Mouse (Mus musculus) myocyte (in vitro differentiated cells): ENCODE measurements at regions not wholly inside any gene's neighbourhood (a gene's known extent, or its start where the extent isn't known, plus 50 kb on each side); places are given as distances from the start of the nearest gene placed in this dataset.

Experiments
- H3K27me3 ChIP-seq: one replicate; pipeline ENCODE4 v1.6.1; 2011; ENCODE audit not compliant: control insufficient read depth, insufficient read depth, insufficient read length
- H3K36me3 ChIP-seq: one replicate; pipeline ENCODE4 v1.6.1; 2011; ENCODE audit not compliant: control insufficient read depth, insufficient read depth
- H3K4me2 ChIP-seq: one replicate; pipeline ENCODE4 v1.6.1; 2011; ENCODE audit warnings: low read depth, control low read depth
- H3K4me3 ChIP-seq: one replicate; pipeline ENCODE4 v1.5.1; 2011; ENCODE audit warnings: mild to moderate bottlenecking, control low read depth, moderate library complexity
- H3K79me2 ChIP-seq: one replicate; pipeline ENCODE4 v1.6.1; 2011; ENCODE audit not compliant: control insufficient read depth, insufficient read depth
- H3ac ChIP-seq: one replicate; pipeline ENCODE4 v1.6.1; 2011; ENCODE audit not compliant: control insufficient read depth, insufficient read length
- CEBPB ChIP-seq: IDR thresholded peaks from 2 replicates; pipeline ENCODE4 v1.6.1; 2011; ENCODE audit warnings: mild to moderate bottlenecking, moderate library complexity; ENCODE audit not compliant: poor library complexity, insufficient read depth, severe bottlenecking
- E2F4 ChIP-seq: IDR thresholded peaks from one replicate; pipeline ENCODE4 v1.6.1; 2011; ENCODE audit warnings: mild to moderate bottlenecking, control low read depth, moderate library complexity; ENCODE audit not compliant: insufficient read depth
- MAX ChIP-seq: IDR thresholded peaks from one replicate; pipeline ENCODE4 v1.6.1; 2011; ENCODE audit warnings: low read depth, mild to moderate bottlenecking, control low read depth
- MYOD1 ChIP-seq, 3 experiments: IDR thresholded peaks; one replicate each; pipeline ENCODE4 v1.6.1; 2011; ENCODE audit warnings: control low read depth in 2 of 3, low read depth in 2 of 3, mild to moderate bottlenecking in 2 of 3, moderate library complexity in 1 of 3; ENCODE audit not compliant: insufficient read length in 2 of 3, control insufficient read depth in 1 of 3
- MYOG ChIP-seq, 3 experiments: IDR thresholded peaks; one replicate each; pipeline ENCODE4 v1.6.1; 2011; ENCODE audit warnings: control low read depth in 2 of 3, low read depth in 2 of 3, mild to moderate bottlenecking in 2 of 3; ENCODE audit not compliant: insufficient read length in 2 of 3, control insufficient read depth in 1 of 3, insufficient read depth in 1 of 3
- POLR2A ChIP-seq: IDR thresholded peaks from one replicate; pipeline ENCODE4 v1.6.1; 2011; ENCODE audit warnings: low read depth, mild to moderate bottlenecking, control low read depth, moderate library complexity; ENCODE audit not compliant: insufficient read length
- POLR2AphosphoS2 ChIP-seq: IDR thresholded peaks from one replicate; pipeline ENCODE4 v1.6.1; 2011; ENCODE audit warnings: low read depth, control low read depth; ENCODE audit not compliant: insufficient read length
- REST ChIP-seq: IDR thresholded peaks from one replicate; pipeline ENCODE4 v1.6.1; 2011; ENCODE audit warnings: mild to moderate bottlenecking, control low read depth, moderate library complexity; ENCODE audit not compliant: insufficient read depth, insufficient read length
- SRF ChIP-seq: IDR thresholded peaks from one replicate; pipeline ENCODE4 v1.6.1; 2011; ENCODE audit warnings: low read depth; ENCODE audit not compliant: control insufficient read depth, insufficient read length
- TCF12 ChIP-seq: IDR thresholded peaks from one replicate; pipeline ENCODE4 v1.6.1; 2011; ENCODE audit warnings: mild to moderate bottlenecking, control low read depth; ENCODE audit not compliant: poor library complexity, insufficient read depth, severe bottlenecking
- TCF3 ChIP-seq: IDR thresholded peaks from one replicate; pipeline ENCODE4 v1.6.1; 2011; ENCODE audit warnings: low read depth, control low read depth; ENCODE audit not compliant: insufficient read length
- USF1 ChIP-seq: IDR thresholded peaks from one replicate; pipeline ENCODE4 v1.6.1; 2011; ENCODE audit warnings: low read depth, mild to moderate bottlenecking, control low read depth, moderate library complexity

GRCm38 (mm10) chr13:48384901-48385300 is 123.9 kb downstream of the Id4 start:
- H3K27me3 ChIP-seq = peaks cover 4% of the 10 kb centered on the region
- no peak overlapping the region for H3K4me2 ChIP-seq
- no peaks in the 10 kb centered on the region for H3K79me2 ChIP-seq
- no peak overlapping the region for H3K4me3 ChIP-seq
- TF ChIP-seq MYOD1 (IDR thresholded peaks at IDR 0.05; ENCODE audit: control insufficient read depth in 1 of 3, insufficient read length in 2 of 3, low read depth in 2 of 3) (no peak), MYOG (IDR thresholded peaks at IDR 0.05; ENCODE audit: control insufficient read depth in 1 of 3, insufficient read depth in 1 of 3, insufficient read length in 2 of 3, low read depth in 2 of 3) (no peak)
- no peak overlapping the region for H3ac ChIP-seq
- no peaks in the 10 kb centered on the region for H3K36me3 ChIP-seq

- H3K36me3 ChIP-seq = no peaks in the 10 kb centered on the region
- TF ChIP-seq TCF12 = no peak
- H3K27me3 ChIP-seq = peaks cover 4% of the 10 kb centered on the region
- no peaks in the 10 kb centered on the region for H3K79me2 ChIP-seq
- H3K4me2 ChIP-seq = no peak overlapping the region
- no peak overlapping the region for H3K4me3 ChIP-seq
- no peak overlapping the region for H3ac ChIP-seq
Measured at GRCm38 (mm10) chr13:48391126-48391525, 122.1 kb downstream of the Zfp169 start.

- Histone ChIP-seq H3K27me3 (no peaks in the 10 kb centered on the region), H3K4me3 (no peak overlapping the region), H3K4me2 (no peak overlapping the region), H3K79me2 (no peaks in the 10 kb centered on the region), H3K36me3 (no peaks in the 10 kb centered on the region), H3ac (no peak overlapping the region)
- no peak for TF ChIP-seq E2F4
- TF ChIP-seq REST = peak; percentile 57
- no peak for TF ChIP-seq MYOD1 (IDR thresholded peaks at IDR 0.05; ENCODE audit: control insufficient read depth in 1 of 3, insufficient read length in 2 of 3, low read depth in 2 of 3)
Measured at GRCm38 (mm10) chr13:48397761-48398160, 115.5 kb downstream of the Zfp169 start.

GRCm38 (mm10) chr13:48398617-48399016 is 114.6 kb downstream of the Zfp169 start:
- H3K36me3 ChIP-seq = no peaks in the 10 kb centered on the region
- no peak overlapping the region for H3K4me2 ChIP-seq
- H3K79me2 ChIP-seq = no peaks in the 10 kb centered on the region
- H3K27me3 ChIP-seq = no peaks in the 10 kb centered on the region
- H3K4me3 ChIP-seq = no peak overlapping the region
- no peak overlapping the region for H3ac ChIP-seq
- TF ChIP-seq USF1 (no peak), MYOD1 (IDR thresholded peaks at IDR 0.05; ENCODE audit: control insufficient read depth in 1 of 3, insufficient read length in 2 of 3, low read depth in 2 of 3) (no peak), E2F4 (no peak), CEBPB (no peak), TCF3 (no peak), POLR2A (no peak), MYOG (IDR thresholded peaks at IDR 0.05; ENCODE audit: control insufficient read depth in 1 of 3, insufficient read depth in 1 of 3, insufficient read length in 2 of 3, low read depth in 2 of 3) (no peak), POLR2AphosphoS2 (no peak), REST (no peak), TCF12 (no peak), SRF (no peak), MAX (no peak)

- Histone ChIP-seq H3ac (no peak overlapping the region), H3K79me2 (no peaks in the 10 kb centered on the region), H3K36me3 (no peaks in the 10 kb centered on the region), H3K4me3 (no peak overlapping the region), H3K4me2 (no peak overlapping the region), H3K27me3 (peaks cover 4% of the 10 kb centered on the region)
- TF ChIP-seq POLR2AphosphoS2 (no peak), TCF12 (no peak), E2F4 (no peak), MYOG (IDR thresholded peaks at IDR 0.05; ENCODE audit: control insufficient read depth in 1 of 3, insufficient read depth in 1 of 3, insufficient read length in 2 of 3, low read depth in 2 of 3) (no peak), MAX (no peak), TCF3 (no peak), POLR2A (no peak), REST (no peak), SRF (no peak), MYOD1 (IDR thresholded peaks at IDR 0.05; ENCODE audit: control insufficient read depth in 1 of 3, insufficient read length in 2 of 3, low read depth in 2 of 3) (no peak), CEBPB (no peak), USF1 (no peak)
Measured at GRCm38 (mm10) chr13:48402316-48402715, 110.9 kb downstream of the Zfp169 start.
